Mouse (Mus musculus): Measurements from ENCODE around the gene Tmem116.

Tmem116 gene

GRCm38 (mm10) chr5:121451644-121452025 is at the start of gene Tmem116:
TSS of gene Tmem116 (plus strand) at chr5:121451893.
- DNase-seq = peak; percentile 96

- no peak for DNase-seq
These were observed 43.8 kb upstream of the Tmem116 start for GRCm38 (mm10) chr5:121407856-121408255.

GRCm38 (mm10) chr5:121410975-121411374 is 40.7 kb upstream of the Tmem116 start:
- no peak for DNase-seq

- no peak for DNase-seq
These were observed 31.0 kb upstream of the Tmem116 start for GRCm38 (mm10) chr5:121420721-121421120.

GRCm38 (mm10) chr5:121422787-121423186 is 28.9 kb upstream of the Tmem116 start:
- DNase-seq = no peak

- DNase-seq = no peak
These were observed 28.4 kb upstream of the Tmem116 start for GRCm38 (mm10) chr5:121423297-121423696.

GRCm38 (mm10) chr5:121428954-121429353 is 22.7 kb upstream of the Tmem116 start:
- no peak for DNase-seq

- peak; percentile 93 for DNase-seq
These were observed 13.6 kb upstream of the Tmem116 start for GRCm38 (mm10) chr5:121438131-121438530.

- no peak for DNase-seq
These were observed 12.9 kb upstream of the Tmem116 start for GRCm38 (mm10) chr5:121438756-121439155.

GRCm38 (mm10) chr5:121443548-121443947 is 8.1 kb upstream of the Tmem116 start:
- DNase-seq = no peak

- DNase-seq = no peak
These were observed 6.8 kb upstream of the Tmem116 start for GRCm38 (mm10) chr5:121444870-121445269.

GRCm38 (mm10) chr5:121448450-121448849 is 3.2 kb upstream of the Tmem116 start:
- no peak for DNase-seq

- DNase-seq = peak; percentile 88
These were observed 1.7 kb upstream of the Tmem116 start for GRCm38 (mm10) chr5:121449976-121450375.

GRCm38 (mm10) chr5:121450476-121450875 is 1.2 kb upstream of the Tmem116 start:
- DNase-seq = no peak

- DNase-seq = peak; percentile 94
These were observed 490 bp upstream of the Tmem116 start for GRCm38 (mm10) chr5:121451203-121451602.

- peak; percentile 100 for DNase-seq
These were observed 555 bp downstream of the Tmem116 start, which contains the start of gene Erp29 for GRCm38 (mm10) chr5:121452026-121452869. TSS of gene Erp29 (minus strand) at chr5:121452506.

- no peak for DNase-seq
These were observed 1.2 kb downstream of the Tmem116 start for GRCm38 (mm10) chr5:121452906-121453305.

GRCm38 (mm10) chr5:121453743-121454502 is 2.2 kb downstream of the Tmem116 start:
- peak; percentile 97 for DNase-seq

GRCm38 (mm10) chr5:121454503-121454782 is 2.8 kb downstream of the Tmem116 start:
- no peak for DNase-seq

GRCm38 (mm10) chr5:121455510-121456265 is 4.0 kb downstream of the Tmem116 start:
- DNase-seq = no peak

GRCm38 (mm10) chr5:121461339-121462170 is 9.9 kb downstream of the Tmem116 start:
- DNase-seq = no peak

- no peak for DNase-seq
These were observed 10.4 kb downstream of the Tmem116 start for GRCm38 (mm10) chr5:121462171-121462502.

GRCm38 (mm10) chr5:121462967-121463366 is 11.3 kb downstream of the Tmem116 start:
- no peak for DNase-seq

All from heart, adult 11 months (tissue).